Mouse (Mus musculus) heart, embryonic 12.5 days (tissue): ENCODE data around the gene Hacd2. TPM values are rescaled to one million over a fixed set of nuclear protein-coding genes. Genes with fewer than 3 reads are reported as not detected.

ENCODE experiments used
- ATAC-seq: fragments of 200-750 bp; cut with Nextera tagmentation; 2 replicates; pipeline ENCODE4 v1.8.0; 2017; ENCODE audit warnings: moderate TSS enrichment, moderate library complexity; ENCODE audit not compliant: insufficient number of reproducible peaks, low FRiP score
- H3K27ac ChIP-seq: fragments of 300-500 bp; sonication (generic); 2 replicates; pipeline ENCODE4 v1.5.1; 2016; ENCODE audit warnings: mild to moderate bottlenecking, moderate library complexity; ENCODE audit not compliant: poor library complexity, severe bottlenecking
- H3K27me3 ChIP-seq: fragments of 300-500 bp; sonication (generic); replicated peaks from 2 replicates; pipeline ENCODE4 v1.6.1; 2016; ENCODE audit warnings: mild to moderate bottlenecking, moderate library complexity
- H3K36me3 ChIP-seq: fragments of 300-500 bp; sonication (generic); 2 replicates; pipeline ENCODE4 v1.6.1; 2016; ENCODE audit warnings: mild to moderate bottlenecking, moderate library complexity
- H3K4me1 ChIP-seq: fragments of 300-500 bp; sonication (generic); replicated peaks from 2 replicates; pipeline ENCODE4 v1.6.1; 2016; ENCODE audit warnings: mild to moderate bottlenecking
- H3K4me2 ChIP-seq: fragments of 300-500 bp; sonication (generic); 2 replicates; pipeline ENCODE4 v1.6.1; 2016; ENCODE audit warnings: mild to moderate bottlenecking, moderate library complexity
- H3K4me3 ChIP-seq: fragments of 300-500 bp; sonication (generic); 2 replicates; pipeline ENCODE4 v1.5.1; 2016; ENCODE audit warnings: mild to moderate bottlenecking
- H3K9ac ChIP-seq: fragments of 300-500 bp; sonication (generic); 2 replicates; pipeline ENCODE4 v1.6.1; 2016; ENCODE audit warnings: mild to moderate bottlenecking, moderate library complexity
- H3K9me3 ChIP-seq: fragments of 300-500 bp; sonication (generic); replicated peaks from 2 replicates; pipeline ENCODE4 v1.6.1; 2016; ENCODE audit warnings: mild to moderate bottlenecking, moderate library complexity
- WGBS: fragments of 180-500 bp; shearing (Covaris S2); methylation state at CpG from one replicate; pipeline ENCODE4 v1.1.7; 2016; 5-methylcytosine and 5-hydroxymethylcytosine counted together
- polyA plus RNA-seq: library from polyadenylated mRNA; unstranded; fragments of >200 nt; fragmentation: Nextera tagmentation; extraction: Ambion mirVana; gene quantifications from 2 replicates; pipeline ENCODE4 v1.2.1, GENCODE M21; 2016

Hacd2 gene
- polyA plus RNA-seq, 1 experiment from 2014 or later = 54.6 TPM

- WGBS = under 1% methylated on average over 53 of the region's 104 CpGs
- peak within 1 kb of the TSS; percentile 86 for H3K27ac ChIP-seq
- peaks cover 59% of the 10 kb centered on the region for H3K27me3 ChIP-seq
- peak within 1 kb of the TSS; percentile 83 for H3K9ac ChIP-seq
- H3K4me3 ChIP-seq = peak within 1 kb of the TSS; percentile 72
- peak; percentile 51; the same call in 1 of the 2 replicates for ATAC-seq
- peak within 1 kb of the TSS; percentile 85 for H3K4me2 ChIP-seq
- no peaks in the 10 kb centered on the region; the same call in 1 of the 2 replicates for H3K36me3 ChIP-seq
- no peaks in the 10 kb centered on the region for H3K9me3 ChIP-seq
- peaks cover 55% of the 10 kb centered on the region for H3K4me1 ChIP-seq
Observed at GRCm38 (mm10) chr16:35154641-35155390, 132.6 kb downstream of the Hacd2 start, which contains the start of gene Adcy5. TSS of gene Adcy5 (plus strand) at chr16:35154877.

- Histone ChIP-seq H3K4me1 (peaks cover 64% of the 10 kb centered on the region), H3K36me3 (no peaks in the 10 kb centered on the region; the same call in 1 of the 2 replicates), H3K9ac (peak overlapping the region; percentile 83), H3K4me3 (peak overlapping the region; percentile 72), H3K4me2 (peak overlapping the region; percentile 85), H3K27me3 (peaks cover 54% of the 10 kb centered on the region), H3K9me3 (no peaks in the 10 kb centered on the region), H3K27ac (peak overlapping the region; percentile 86)
- WGBS = under 1% methylated on average over 83 of the region's 87 CpGs
- ATAC-seq = peak; percentile 44; the same call in 1 of the 2 replicates
Observed at GRCm38 (mm10) chr16:35155391-35156305, 133.4 kb downstream of the Hacd2 start.

- H3K4me3 ChIP-seq = peak overlapping the region; percentile 72
- ATAC-seq = no peak
- H3K9me3 ChIP-seq = no peaks in the 10 kb centered on the region
- peak overlapping the region; percentile 85 for H3K4me2 ChIP-seq
- peaks cover 70% of the 10 kb centered on the region for H3K4me1 ChIP-seq
- peak overlapping the region; percentile 86 for H3K27ac ChIP-seq
- H3K9ac ChIP-seq = peak overlapping the region; percentile 83
- H3K36me3 ChIP-seq = no peaks in the 10 kb centered on the region; the same call in 1 of the 2 replicates
- 6% methylated on average over 47 of the region's 48 CpGs for WGBS
- H3K27me3 ChIP-seq = peaks cover 50% of the 10 kb centered on the region
Observed at GRCm38 (mm10) chr16:35156306-35156695, 134.1 kb downstream of the Hacd2 start.

- WGBS = 66% methylated on average over 21 of the region's 21 CpGs
- peaks cover 73% of the 10 kb centered on the region for H3K4me1 ChIP-seq
Observed at GRCm38 (mm10) chr16:35156832-35157231, 134.6 kb downstream of the Hacd2 start.

More at GRCm38 (mm10) chr16:35156832-35157231, 134.6 kb downstream of the Hacd2 start:
- Histone ChIP-seq H3K27me3 (peaks cover 44% of the 10 kb centered on the region), H3K9me3 (no peaks in the 10 kb centered on the region), H3K4me2 (peak overlapping the region; percentile 85), H3K9ac (peak overlapping the region; percentile 83), H3K27ac (no peak overlapping the region), H3K36me3 (no peaks in the 10 kb centered on the region; the same call in 1 of the 2 replicates), H3K4me3 (peak overlapping the region; percentile 72)
- ATAC-seq = no peak

Other genes starting within 250 kb of the Hacd2 start
- 7.8 and 8.3 TPM in 2 replicates for gene Adcy5, start 132.4 kb downstream of the Hacd2 start, polyA plus RNA-seq